Mouse (Mus musculus) G1E (cell line): ENCODE results near the gene Nudt7. TPM values are rescaled to one million over a fixed set of nuclear protein-coding genes. Genes with fewer than 3 reads are reported as not detected.

ENCODE experiments used
- ATAC-seq: 2 replicates; pipeline ENCODE4 v1.8.0; 2016; ENCODE audit warnings: mild to moderate bottlenecking; ENCODE audit not compliant: insufficient number of reproducible peaks, poor library complexity, low FRiP score, severe bottlenecking; ENCODE audit errors: extremely low read depth
- DNase-seq: peaks from one replicate; pipeline ENCODE4 v3.0.0; 2012; ENCODE audit warnings: low spot score
- H3K27me3 ChIP-seq: 2 replicates; pipeline ENCODE4 v1.6.1; 2012; ENCODE audit warnings: mild to moderate bottlenecking, low read length, inconsistent platforms; ENCODE audit not compliant: insufficient read depth
- H3K36me3 ChIP-seq: replicated peaks from 2 replicates; pipeline ENCODE3; 2012; ENCODE audit warnings: mild to moderate bottlenecking, inconsistent platforms
- H3K4me1 ChIP-seq: 2 replicates; pipeline ENCODE4 v1.6.1; 2012; ENCODE audit warnings: low read depth, low read length, inconsistent platforms, mixed read lengths; ENCODE audit not compliant: insufficient read depth
- H3K4me3 ChIP-seq: 2 replicates; pipeline ENCODE4 v1.5.1; 2012; ENCODE audit warnings: low read depth, mild to moderate bottlenecking, inconsistent platforms, low read length, moderate library complexity, mixed read lengths
- H3K9me3 ChIP-seq: replicated peaks from 2 replicates; pipeline ENCODE4 v1.6.1; 2012; ENCODE audit warnings: inconsistent platforms
- CTCF ChIP-seq: IDR thresholded peaks from 2 replicates; pipeline ENCODE4 v1.5.1; 2012; ENCODE audit warnings: low read depth, low read length, inconsistent platforms, mixed read lengths
- GATA1 ChIP-seq: IDR thresholded peaks from 2 replicates; pipeline ENCODE4 v1.6.1; 2012; ENCODE audit warnings: borderline replicate concordance, low read length, inconsistent platforms, mixed read lengths
- GATA2 ChIP-seq: IDR thresholded peaks from 2 replicates; pipeline ENCODE4 v1.6.1; 2012; ENCODE audit warnings: low read depth, low read length, inconsistent platforms, borderline replicate concordance
- POLR2AphosphoS5 ChIP-seq: IDR thresholded peaks from 2 replicates; pipeline ENCODE4 v1.6.1; 2012; ENCODE audit warnings: low read depth, low read length, inconsistent platforms; ENCODE audit not compliant: insufficient replicate concordance
- TAL1 ChIP-seq: conservative IDR thresholded peaks from 2 replicates; pipeline ENCODE4 v1.6.1; 2012; ENCODE audit warnings: low read depth, low read length, inconsistent platforms, mixed read lengths
- polyA plus RNA-seq: library from polyadenylated mRNA; stranded (reverse); fragments of >175 nt; gene quantifications from 2 replicates; pipeline ENCODE4 v1.2.3, GENCODE M21; 2012
- total RNA-seq, 2 experiments: library from RNA; stranded (forward) in 1 of 2; stranded (reverse) in 1 of 2; fragments of 200-1000 nt in 1 of 2; fragments of >200 nt in 1 of 2; fragmentation: Nextera tagmentation in 1 of 2; gene quantifications; 2 replicates each; pipeline ENCODE4 v1.2.3; 2014 to 2017

Nudt7 gene
- total and polyA plus RNA-seq, 3 experiments: 0.05 TPM; not detected in 2

DNA sequence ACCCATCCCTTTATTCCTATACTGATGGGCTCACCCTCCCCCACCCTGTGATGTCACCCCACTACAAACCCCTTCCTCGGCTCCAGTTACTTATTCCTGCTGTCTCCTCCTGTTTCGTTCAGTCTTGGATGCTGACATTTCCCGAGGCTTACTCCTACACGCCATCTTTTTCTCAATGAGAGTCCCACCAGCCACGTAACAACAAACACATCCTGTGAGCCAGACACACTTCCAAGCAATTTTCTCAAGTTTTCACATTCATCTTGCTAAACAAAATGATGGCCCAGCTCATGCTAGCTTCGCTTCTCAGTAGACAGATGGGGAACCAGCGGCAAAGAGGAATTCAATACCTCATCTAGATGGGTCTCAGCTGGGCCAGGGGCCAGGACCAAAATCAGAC lies 30.0 kb upstream of the Nudt7 start:
- ATAC-seq: no peak
- Histone ChIP-seq H3K27me3 (no peaks in the 10 kb centered on the region), H3K36me3 (no peaks in the 10 kb centered on the region), H3K9me3 (peaks cover 60% of the 10 kb centered on the region), H3K4me1 (no peaks in the 10 kb centered on the region), H3K4me3 (no peak overlapping the region)
- TF ChIP-seq GATA1 (no peak), TAL1 (no peak), CTCF (no peak), GATA2 (no peak), POLR2AphosphoS5 (no peak)
- no peak for DNase-seq

GRCm38 (mm10) chr8:114105971-114106370 lies 27.4 kb upstream of the Nudt7 start:
- DNase-seq: no peak
- TF ChIP-seq GATA2 (no peak), GATA1 (no peak), POLR2AphosphoS5 (no peak), TAL1 (no peak), CTCF (no peak)
- ATAC-seq: no peak

DNA sequence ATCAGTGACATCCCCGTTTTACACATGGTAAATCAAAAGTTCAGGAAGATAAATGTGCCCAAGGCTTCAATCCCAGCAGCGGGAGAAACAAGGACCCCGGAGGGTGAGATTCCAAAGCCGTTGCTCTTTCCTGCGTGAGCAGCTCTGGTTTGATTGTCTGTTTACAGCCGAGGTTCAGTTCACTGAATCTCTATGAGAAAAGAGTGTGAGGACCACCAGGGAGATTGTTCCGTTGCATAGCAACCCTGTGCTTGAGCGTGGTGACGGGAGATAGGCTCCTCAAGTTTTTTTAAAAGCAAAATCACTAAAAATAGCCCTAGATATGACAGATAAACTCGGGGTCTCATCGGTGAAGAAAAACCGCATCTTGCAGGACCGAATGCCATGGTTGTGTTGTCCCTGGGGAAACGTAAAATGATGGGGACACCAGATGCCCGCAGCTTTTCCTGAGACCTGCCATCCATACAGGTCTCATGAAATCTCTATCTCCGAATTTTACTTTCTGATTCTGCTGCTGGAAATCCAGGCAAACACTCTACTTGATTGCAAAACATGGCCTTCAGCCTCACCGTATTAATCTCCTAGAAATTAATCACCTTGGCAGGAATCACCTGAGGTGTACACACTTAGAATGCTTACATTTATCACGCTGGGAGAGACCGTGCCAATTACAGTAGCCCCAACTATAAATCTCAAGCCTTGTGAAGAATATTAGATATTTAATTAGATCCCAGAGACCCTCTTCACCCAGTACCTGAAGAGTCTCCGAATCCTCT lies 23.8 kb upstream of the Nudt7 start:
- DNase-seq: no peak
- TF ChIP-seq GATA2 (no peak), POLR2AphosphoS5 (no peak), CTCF (no peak), GATA1 (no peak), TAL1 (no peak)
- Histone ChIP-seq H3K9me3 (peaks cover 49% of the 10 kb centered on the region), H3K4me1 (no peaks in the 10 kb centered on the region), H3K27me3 (no peaks in the 10 kb centered on the region), H3K4me3 (no peak overlapping the region), H3K36me3 (no peaks in the 10 kb centered on the region)
- no peak for ATAC-seq

More at GRCm38 (mm10) chr8:114105971-114106370, 27.4 kb upstream of the Nudt7 start:
- Histone ChIP-seq H3K4me1 (no peaks in the 10 kb centered on the region), H3K36me3 (no peaks in the 10 kb centered on the region), H3K4me3 (no peak overlapping the region), H3K27me3 (no peaks in the 10 kb centered on the region), H3K9me3 (peaks cover 63% of the 10 kb centered on the region)

- no peak overlapping the region for H3K4me3 ChIP-seq
- ATAC-seq: no peak
- DNase-seq: no peak
- no peaks in the 10 kb centered on the region for H3K27me3 ChIP-seq
- H3K36me3 ChIP-seq: no peaks in the 10 kb centered on the region
- TF ChIP-seq CTCF (no peak), GATA1 (no peak), TAL1 (no peak), POLR2AphosphoS5 (no peak), GATA2 (no peak)
- peaks cover 41% of the 10 kb centered on the region for H3K9me3 ChIP-seq
- H3K4me1 ChIP-seq: no peaks in the 10 kb centered on the region
Measured at GRCm38 (mm10) chr8:114115076-114115475, 18.3 kb upstream of the Nudt7 start.

GRCm38 (mm10) chr8:114116049-114116448 lies 17.3 kb upstream of the Nudt7 start:
- H3K4me1 ChIP-seq: no peaks in the 10 kb centered on the region
- no peak for TF ChIP-seq GATA1
- no peak for TF ChIP-seq POLR2AphosphoS5
- TF ChIP-seq GATA2: no peak
- TF ChIP-seq TAL1: no peak
- TF ChIP-seq CTCF: no peak
- no peaks in the 10 kb centered on the region for H3K27me3 ChIP-seq
- H3K4me3 ChIP-seq: no peak overlapping the region
- DNase-seq (no peak), ATAC-seq (no peak)
- H3K9me3 ChIP-seq: peaks cover 38% of the 10 kb centered on the region
- H3K36me3 ChIP-seq: no peaks in the 10 kb centered on the region

- ATAC-seq (no peak), DNase-seq (no peak)
Measured at GRCm38 (mm10) chr8:114117439-114117838, 15.9 kb upstream of the Nudt7 start.

More at GRCm38 (mm10) chr8:114117439-114117838, 15.9 kb upstream of the Nudt7 start:
- H3K27me3 ChIP-seq: no peaks in the 10 kb centered on the region
- H3K36me3 ChIP-seq: no peaks in the 10 kb centered on the region
- no peaks in the 10 kb centered on the region for H3K4me1 ChIP-seq
- no peak overlapping the region for H3K4me3 ChIP-seq
- H3K9me3 ChIP-seq: peaks cover 31% of the 10 kb centered on the region
- TF ChIP-seq GATA2: no peak
- TF ChIP-seq CTCF: no peak
- TF ChIP-seq POLR2AphosphoS5: no peak
- TF ChIP-seq TAL1: no peak
- TF ChIP-seq GATA1: no peak
